Mouse (Mus musculus): ENCODE measurements around the gene Gm10277. TPM values are rescaled to one million over a fixed set of nuclear protein-coding genes. Genes with fewer than 3 reads are reported as not detected.
A peak's percentile ranks its signal among the peaks of the same experiment; 100 is the strongest.

Gene Gm10277
- polyA plus RNA-seq (2012; rRNA removed) = not detected in 2 replicates

- H3K4me1 ChIP-seq (ENCODE audit: control insufficient read depth, insufficient read depth, low read length) = peaks cover 55% of the 10 kb centered on the region
- DNase-seq = no peak
- peak within 1 kb of the TSS; percentile 42; the same call in 1 of the 2 replicates for H3K27ac ChIP-seq (ENCODE audit: insufficient read depth, low read length)
- no peak within 1 kb of the TSS for H3K4me3 ChIP-seq (replicated peaks; ENCODE audit: insufficient read depth, low read depth, low read length)
- TF ChIP-seq POLR2A (IDR thresholded peaks at IDR 0.05; ENCODE audit: borderline replicate concordance, insufficient read depth, low read length) = no peak
- TF ChIP-seq CTCF (IDR thresholded peaks at IDR 0.05; ENCODE audit: borderline replicate concordance, insufficient read depth, low read depth, low read length) = no peak
- 84% methylated on average over 5 of the region's 5 CpGs for WGBS
- no peaks in the 10 kb centered on the region for H3K27me3 ChIP-seq (ENCODE audit: control insufficient read depth, insufficient read depth, low read length)
These were observed at the start of gene Gm10277 for GRCm38 (mm10) chr11:77787707-77788106. TSS of gene Gm10277 (minus strand) at chr11:77787747.

DNA sequence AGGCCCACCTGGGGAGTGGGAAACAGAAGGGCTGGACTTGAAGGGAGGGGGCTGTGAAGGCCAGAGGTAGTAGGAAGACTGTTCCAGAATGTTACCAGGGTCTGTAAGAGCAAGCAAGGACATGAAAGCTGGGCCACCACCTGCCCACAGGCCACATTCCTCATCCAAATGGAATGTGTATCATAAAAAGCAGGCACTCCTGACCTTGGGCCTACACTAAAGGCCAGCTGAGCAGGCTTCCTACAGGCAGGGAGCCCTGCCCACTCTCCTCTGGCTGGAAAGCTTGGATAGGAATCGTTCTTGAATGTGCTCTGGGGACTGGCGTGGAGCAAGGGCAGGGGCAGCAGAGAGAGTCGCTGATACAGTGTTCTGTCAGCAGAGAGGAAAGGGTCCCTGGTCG lies 49.2 kb upstream of the Gm10277 start:
- TF ChIP-seq POLR2A (IDR thresholded peaks at IDR 0.05; ENCODE audit: borderline replicate concordance, insufficient read depth, low read length) (no peak), CTCF (IDR thresholded peaks at IDR 0.05; ENCODE audit: borderline replicate concordance, insufficient read depth, low read depth, low read length) (no peak)

GRCm38 (mm10) chr11:77836290-77836689 lies 48.7 kb upstream of the Gm10277 start:
- H3K27ac ChIP-seq (ENCODE audit: insufficient read depth, low read length) = no peak overlapping the region
- no peak for TF ChIP-seq POLR2A (IDR thresholded peaks at IDR 0.05; ENCODE audit: borderline replicate concordance, insufficient read depth, low read length)
- no peak for TF ChIP-seq CTCF (IDR thresholded peaks at IDR 0.05; ENCODE audit: borderline replicate concordance, insufficient read depth, low read depth, low read length)
- 62% methylated on average over 5 of the region's 5 CpGs for WGBS
- H3K27me3 ChIP-seq (ENCODE audit: control insufficient read depth, insufficient read depth, low read length) = no peaks in the 10 kb centered on the region
- no peak for DNase-seq
- peaks cover 27% of the 10 kb centered on the region for H3K4me1 ChIP-seq (ENCODE audit: control insufficient read depth, insufficient read depth, low read length)
- H3K4me3 ChIP-seq (replicated peaks; ENCODE audit: insufficient read depth, low read depth, low read length) = no peak overlapping the region

More for the DNA sequence above, 49.2 kb upstream of the Gm10277 start:
- Histone ChIP-seq H3K4me1 (ENCODE audit: control insufficient read depth, insufficient read depth, low read length) (peaks cover 27% of the 10 kb centered on the region), H3K27me3 (ENCODE audit: control insufficient read depth, insufficient read depth, low read length) (no peaks in the 10 kb centered on the region), H3K27ac (ENCODE audit: insufficient read depth, low read length) (no peak overlapping the region), H3K4me3 (replicated peaks; ENCODE audit: insufficient read depth, low read depth, low read length) (no peak overlapping the region)
- no peak for DNase-seq
- 76% methylated on average over 4 of the region's 4 CpGs for WGBS

DNA sequence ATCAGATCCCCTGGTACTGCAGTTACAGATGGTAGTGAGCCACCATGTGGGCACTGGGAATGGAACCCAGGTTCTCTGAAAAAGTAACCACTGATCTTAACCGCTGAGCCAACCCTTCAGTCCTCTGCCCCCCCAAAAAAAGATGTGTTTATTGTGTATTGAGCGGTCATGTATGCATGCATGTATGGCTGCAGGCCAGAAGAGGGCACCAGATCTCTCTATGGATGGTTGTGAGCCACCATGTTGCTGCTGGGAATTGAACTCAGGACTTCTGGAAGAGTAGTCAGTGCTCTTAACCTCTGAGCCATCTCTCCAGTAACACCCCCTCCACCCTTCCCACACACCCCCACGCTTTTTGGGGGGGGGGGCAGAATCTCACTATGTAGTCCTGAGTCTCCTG lies 47.6 kb upstream of the Gm10277 start:
- DNase-seq = no peak
- TF ChIP-seq CTCF (IDR thresholded peaks at IDR 0.05; ENCODE audit: borderline replicate concordance, insufficient read depth, low read depth, low read length) = no peak
- no peak for TF ChIP-seq POLR2A (IDR thresholded peaks at IDR 0.05; ENCODE audit: borderline replicate concordance, insufficient read depth, low read length)
- H3K27ac ChIP-seq (ENCODE audit: insufficient read depth, low read length) = no peak overlapping the region
- WGBS = 86% methylated on average over 3 of the region's 3 CpGs
- no peaks in the 10 kb centered on the region for H3K27me3 ChIP-seq (ENCODE audit: control insufficient read depth, insufficient read depth, low read length)
- H3K4me3 ChIP-seq (replicated peaks; ENCODE audit: insufficient read depth, low read depth, low read length) = no peak overlapping the region
- peaks cover 20% of the 10 kb centered on the region for H3K4me1 ChIP-seq (ENCODE audit: control insufficient read depth, insufficient read depth, low read length)

- TF ChIP-seq POLR2A (IDR thresholded peaks at IDR 0.05; ENCODE audit: borderline replicate concordance, insufficient read depth, low read length) (no peak), CTCF (IDR thresholded peaks at IDR 0.05; ENCODE audit: borderline replicate concordance, insufficient read depth, low read depth, low read length) (no peak)
- WGBS = 19% methylated on average over 4 of the region's 4 CpGs
- peaks cover 14% of the 10 kb centered on the region for H3K4me1 ChIP-seq (ENCODE audit: control insufficient read depth, insufficient read depth, low read length)
These were observed 45.0 kb upstream of the Gm10277 start for GRCm38 (mm10) chr11:77832541-77832940.

GRCm38 (mm10) chr11:77830875-77831274 lies 43.3 kb upstream of the Gm10277 start:
- Histone ChIP-seq H3K27me3 (ENCODE audit: control insufficient read depth, insufficient read depth, low read length) (no peaks in the 10 kb centered on the region), H3K27ac (ENCODE audit: insufficient read depth, low read length) (no peak overlapping the region), H3K4me3 (replicated peaks; ENCODE audit: insufficient read depth, low read depth, low read length) (no peak overlapping the region), H3K4me1 (ENCODE audit: control insufficient read depth, insufficient read depth, low read length) (peaks cover 28% of the 10 kb centered on the region)
- DNase-seq = no peak
- no peak for TF ChIP-seq POLR2A (IDR thresholded peaks at IDR 0.05; ENCODE audit: borderline replicate concordance, insufficient read depth, low read length)
- no peak for TF ChIP-seq CTCF (IDR thresholded peaks at IDR 0.05; ENCODE audit: borderline replicate concordance, insufficient read depth, low read depth, low read length)
- 73% methylated on average over 7 of the region's 7 CpGs for WGBS

More at GRCm38 (mm10) chr11:77832541-77832940, 45.0 kb upstream of the Gm10277 start:
- no peak overlapping the region for H3K4me3 ChIP-seq (replicated peaks; ENCODE audit: insufficient read depth, low read depth, low read length)
- H3K27me3 ChIP-seq (ENCODE audit: control insufficient read depth, insufficient read depth, low read length) = no peaks in the 10 kb centered on the region
- no peak overlapping the region for H3K27ac ChIP-seq (ENCODE audit: insufficient read depth, low read length)
- peak in 1 of 2 experiments; percentile 45 for DNase-seq

GRCm38 (mm10) chr11:77829043-77829841 lies 41.7 kb upstream of the Gm10277 start:
- TF ChIP-seq POLR2A (IDR thresholded peaks at IDR 0.05; ENCODE audit: borderline replicate concordance, insufficient read depth, low read length) (no peak), CTCF (IDR thresholded peaks at IDR 0.05; ENCODE audit: borderline replicate concordance, insufficient read depth, low read depth, low read length) (no peak)
- Histone ChIP-seq H3K27ac (ENCODE audit: insufficient read depth, low read length) (no peak overlapping the region), H3K27me3 (ENCODE audit: control insufficient read depth, insufficient read depth, low read length) (no peaks in the 10 kb centered on the region), H3K4me1 (ENCODE audit: control insufficient read depth, insufficient read depth, low read length) (peaks cover 29% of the 10 kb centered on the region), H3K4me3 (replicated peaks; ENCODE audit: insufficient read depth, low read depth, low read length) (no peak overlapping the region)
- WGBS = 63% methylated on average over 23 of the region's 23 CpGs
- no peak for DNase-seq

DNA sequence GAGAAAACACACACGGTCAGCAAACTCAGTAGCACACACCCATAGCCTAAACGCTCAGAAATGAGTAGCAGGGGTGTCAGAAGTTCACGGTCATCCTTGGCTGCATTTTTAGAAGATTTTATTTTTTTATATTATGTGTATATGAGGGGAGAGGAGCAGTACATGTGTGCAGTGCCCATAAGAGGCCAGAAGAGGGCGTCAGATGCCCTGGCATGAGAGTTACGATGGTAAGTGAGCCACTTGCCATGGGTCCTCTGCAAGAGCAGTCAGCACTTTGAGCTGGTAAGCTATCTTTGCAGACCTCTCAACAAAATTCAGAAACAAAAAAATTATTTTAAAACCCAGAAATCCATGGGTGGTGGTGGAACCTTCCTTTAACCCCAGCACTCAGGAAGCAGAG lies 40.6 kb upstream of the Gm10277 start:
- Histone ChIP-seq H3K4me1 (ENCODE audit: control insufficient read depth, insufficient read depth, low read length) (peaks cover 29% of the 10 kb centered on the region), H3K27ac (ENCODE audit: insufficient read depth, low read length) (no peak overlapping the region), H3K4me3 (replicated peaks; ENCODE audit: insufficient read depth, low read depth, low read length) (no peak overlapping the region), H3K27me3 (ENCODE audit: control insufficient read depth, insufficient read depth, low read length) (no peaks in the 10 kb centered on the region)
- DNase-seq = no peak
- TF ChIP-seq POLR2A (IDR thresholded peaks at IDR 0.05; ENCODE audit: borderline replicate concordance, insufficient read depth, low read length) (no peak), CTCF (IDR thresholded peaks at IDR 0.05; ENCODE audit: borderline replicate concordance, insufficient read depth, low read depth, low read length) (no peak; the same call in 1 of the 2 replicates)
- WGBS = 94% methylated on average over 5 of the region's 5 CpGs

Measured in cerebellum, adult 2 months (tissue).